Mouse (Mus musculus) natural killer cell, adult 2 months (primary cell): ENCODE measurements around the gene Tbx15.

Source experiments
- DNase-seq, 2 experiments: peaks; one replicate each; pipeline ENCODE4 v3.0.0; 2022; ENCODE audit warnings: low spot score in 2 of 2

Tbx15 gene

GRCm38 (mm10) chr3:99248831-99249550 is 8.8 kb downstream of the Tbx15 start:
- DNase-seq, result no peak

- no peak for DNase-seq
These were observed 9.3 kb downstream of the Tbx15 start for GRCm38 (mm10) chr3:99249551-99249870.

GRCm38 (mm10) chr3:99249906-99250305 is 9.7 kb downstream of the Tbx15 start:
- no peak for DNase-seq

DNA sequence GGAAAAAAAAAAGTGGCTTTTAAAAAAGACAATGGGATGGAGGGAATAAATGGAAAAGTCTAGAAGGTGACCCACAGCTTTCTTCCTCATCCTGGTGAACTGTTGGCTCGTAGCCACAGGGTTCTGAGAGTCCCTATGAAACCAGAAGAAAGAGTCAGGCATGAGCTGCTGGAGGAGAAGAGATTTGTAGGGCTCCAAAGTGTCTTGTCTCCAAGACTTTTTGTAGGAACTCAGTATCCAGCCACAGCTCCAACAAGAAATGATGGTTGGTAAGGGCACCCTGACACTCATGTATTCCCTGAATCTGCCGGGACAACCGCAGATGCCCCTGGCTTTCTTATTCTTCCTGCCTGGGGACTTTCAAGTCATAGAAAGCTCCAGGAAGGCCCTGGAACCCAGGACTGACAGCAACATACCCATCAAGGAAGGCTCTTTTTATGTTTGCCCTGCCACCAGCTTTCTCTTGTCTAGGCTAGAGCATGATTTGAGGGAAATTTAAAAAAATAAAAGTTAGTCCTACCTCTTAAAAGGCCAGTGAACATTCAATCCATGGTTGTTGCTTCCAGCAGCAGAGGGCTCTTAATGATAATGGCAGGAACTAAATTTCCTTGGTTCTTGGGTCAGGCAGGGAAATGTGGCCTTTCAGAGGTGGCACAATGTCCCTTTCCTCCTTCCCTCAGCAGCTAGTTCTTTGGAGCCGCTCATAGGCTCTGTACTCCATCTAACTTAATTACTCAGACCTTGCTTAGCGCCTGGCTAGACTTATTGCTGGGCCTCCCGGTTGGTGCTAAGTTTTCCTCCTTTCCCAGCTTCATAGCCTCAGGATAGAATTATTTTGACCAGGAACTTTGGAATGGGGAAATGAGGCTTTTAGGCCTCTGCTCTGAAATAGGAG is 11.3 kb downstream of the Tbx15 start:
- DNase-seq, result no peak

- no peak for DNase-seq
These were observed 12.4 kb downstream of the Tbx15 start for GRCm38 (mm10) chr3:99252461-99253091.

GRCm38 (mm10) chr3:99253092-99253488 is 12.9 kb downstream of the Tbx15 start:
- no peak for DNase-seq

DNA sequence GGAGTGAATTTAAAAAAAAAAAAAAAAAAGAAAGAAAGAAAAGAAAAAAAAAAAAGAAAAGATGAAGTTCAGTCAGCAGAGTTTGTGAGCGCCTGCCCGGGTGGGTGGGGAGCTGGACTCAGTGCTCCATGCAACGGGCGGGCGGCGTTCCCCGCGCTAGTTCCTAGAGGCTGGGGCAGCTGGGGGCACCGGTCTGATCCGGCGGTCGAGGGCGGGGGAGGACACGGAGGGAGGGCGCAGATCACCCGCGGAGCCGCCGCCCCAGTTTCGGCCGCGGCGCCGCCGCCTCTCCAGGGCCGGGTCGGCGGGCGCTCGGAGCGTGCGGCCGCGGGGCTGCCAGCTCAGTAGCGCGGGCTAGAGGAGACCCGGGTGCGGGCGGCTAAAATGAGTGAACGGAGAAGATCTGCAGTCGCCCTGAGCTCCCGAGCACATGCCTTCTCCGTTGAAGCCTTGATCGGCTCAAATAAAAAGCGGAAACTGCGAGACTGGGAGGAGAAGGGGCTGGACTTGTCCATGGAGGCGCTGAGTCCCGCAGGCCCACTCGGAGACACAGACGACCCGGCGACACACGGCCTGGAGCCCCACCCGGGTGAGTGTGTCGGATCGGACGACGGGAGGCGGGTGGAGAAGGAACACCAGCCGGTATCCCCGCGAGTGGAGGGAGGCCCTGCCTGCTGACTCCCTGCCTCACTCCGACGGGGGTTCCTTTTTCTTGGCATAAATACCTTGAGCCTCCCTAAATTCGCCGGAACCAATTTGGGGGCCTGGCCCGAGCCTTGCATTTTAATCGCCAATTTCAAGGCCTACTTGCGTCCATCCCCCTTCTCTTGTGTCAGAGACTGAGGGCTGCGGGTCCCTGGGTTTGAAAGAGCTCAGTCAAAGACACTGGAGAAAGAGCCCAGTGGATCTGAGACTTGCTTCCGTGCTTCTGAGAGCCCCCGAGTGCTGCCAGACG is 13.6 kb downstream of the Tbx15 start:
- no peak for DNase-seq

GRCm38 (mm10) chr3:99254559-99255151 is 14.5 kb downstream of the Tbx15 start:
- no peak for DNase-seq

DNA sequence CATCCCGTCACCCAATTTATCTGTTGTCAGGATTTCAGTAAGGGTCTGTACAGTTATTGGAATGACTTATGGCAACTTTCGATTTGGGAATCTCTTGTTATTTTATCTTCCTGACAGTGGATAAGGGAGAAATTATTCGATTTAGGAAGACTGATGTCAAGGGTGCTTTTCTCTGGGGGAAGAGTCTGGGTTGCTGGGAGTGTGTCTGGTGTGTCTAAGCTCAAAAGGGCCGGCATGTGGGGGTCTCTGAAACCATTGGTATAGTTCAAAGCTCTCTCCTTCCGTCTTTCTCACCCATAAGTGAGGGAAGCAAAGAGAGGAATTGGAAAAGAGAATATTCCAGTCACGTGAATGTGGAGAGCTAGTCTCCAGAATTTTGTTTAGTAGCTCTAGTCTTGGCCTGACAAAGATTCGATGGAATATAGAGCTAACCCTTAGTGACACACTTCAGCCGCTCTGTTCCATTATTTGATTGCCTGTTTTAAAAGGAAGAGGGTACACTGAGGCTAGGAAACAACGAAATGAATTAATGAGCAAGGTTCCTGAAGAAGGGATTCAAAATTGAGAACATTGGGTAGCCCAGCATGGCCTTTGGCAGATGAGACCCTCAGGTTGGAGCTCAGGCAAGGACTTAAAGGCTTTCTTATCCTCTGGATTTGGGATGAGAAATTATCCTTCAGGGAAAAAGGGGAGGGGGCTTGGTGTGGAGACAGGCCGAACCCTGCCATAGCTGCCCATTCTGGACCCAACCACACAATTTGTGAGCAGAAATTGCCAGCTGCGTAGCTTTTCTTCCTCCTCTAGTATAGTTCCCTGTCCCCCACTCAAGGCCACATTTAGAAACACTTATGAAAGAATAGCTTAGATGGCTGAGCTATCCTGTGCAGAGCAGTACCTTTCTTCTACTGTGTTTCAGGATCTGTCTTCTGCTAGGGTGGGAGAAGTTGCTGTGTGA is 15.5 kb downstream of the Tbx15 start:
- DNase-seq, result no peak

- DNase-seq, result no peak
These were observed 16.2 kb downstream of the Tbx15 start for GRCm38 (mm10) chr3:99256366-99256750.

- DNase-seq, result no peak
These were observed 16.6 kb downstream of the Tbx15 start for GRCm38 (mm10) chr3:99256766-99257165.

GRCm38 (mm10) chr3:99257586-99258577 is 17.7 kb downstream of the Tbx15 start:
- no peak for DNase-seq

DNA sequence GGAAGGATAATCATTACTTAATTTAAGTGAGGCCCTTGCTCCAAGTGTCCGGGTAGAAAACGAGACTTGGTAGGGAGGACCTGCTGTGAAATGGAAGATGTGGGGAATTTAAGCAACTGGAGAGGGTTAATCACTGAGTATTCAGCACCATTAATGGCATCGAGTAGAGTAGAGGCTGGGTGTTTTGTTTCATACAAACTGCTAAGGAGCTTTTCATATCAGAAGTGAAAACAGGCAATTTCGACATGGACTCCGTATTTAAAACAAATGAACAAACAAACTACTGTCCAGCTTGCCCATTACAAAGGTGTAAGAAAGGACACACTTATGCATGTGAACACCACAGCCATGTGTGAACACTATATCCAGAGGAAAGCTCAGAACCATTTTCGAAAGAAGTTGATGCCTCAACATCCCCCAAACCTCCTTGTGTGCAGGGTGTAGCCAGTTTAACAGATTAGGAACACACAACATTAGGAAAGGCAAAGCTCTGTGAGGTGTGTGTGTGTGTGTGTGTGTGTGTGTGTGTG is 19.6 kb downstream of the Tbx15 start:
- DNase-seq, result no peak

DNA sequence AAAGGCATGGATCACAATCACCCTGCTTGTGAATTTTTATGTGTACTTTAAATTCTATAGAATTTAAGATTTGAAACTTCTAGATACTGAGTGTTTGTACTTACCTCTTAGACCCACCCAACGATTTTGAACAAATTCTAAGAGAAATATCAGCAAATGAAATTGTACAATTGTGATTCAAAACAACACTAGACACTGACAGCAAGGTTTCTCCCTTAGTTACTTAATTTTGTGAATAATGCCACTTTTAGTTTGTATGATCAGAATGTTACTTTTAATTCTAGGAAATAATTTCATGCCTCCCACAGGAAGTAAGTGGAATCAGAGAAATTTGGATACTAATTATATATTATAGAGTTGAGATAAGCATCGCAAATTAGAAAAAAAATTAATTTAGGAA is 20.2 kb downstream of the Tbx15 start:
- DNase-seq, result no peak

GRCm38 (mm10) chr3:99261371-99261791 is 21.2 kb downstream of the Tbx15 start:
- no peak for DNase-seq

- no peak for DNase-seq
These were observed 21.8 kb downstream of the Tbx15 start for GRCm38 (mm10) chr3:99261986-99262385.

DNA sequence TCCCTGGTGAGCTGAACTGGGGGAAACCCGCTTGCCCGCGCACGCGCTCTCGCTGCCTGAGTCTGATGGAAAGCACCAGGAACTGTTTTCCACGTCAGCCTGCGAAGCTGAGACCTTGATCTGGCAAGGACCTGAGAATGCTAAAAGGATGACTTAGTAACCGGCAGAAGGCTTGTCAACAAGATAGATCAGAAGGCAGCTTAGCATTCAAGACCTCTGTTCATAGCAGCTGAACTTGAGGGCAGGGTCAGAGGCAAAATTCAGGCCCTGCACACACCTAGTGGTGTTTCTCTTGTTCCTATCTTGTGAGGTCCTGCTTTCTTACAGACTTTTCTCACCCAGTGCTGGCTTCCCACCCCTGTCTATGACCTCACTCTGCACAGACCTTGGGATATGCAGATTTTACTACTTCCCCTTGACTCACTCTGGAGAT is 23.3 kb downstream of the Tbx15 start:
- DNase-seq, result no peak

- DNase-seq, result no peak
These were observed 24.5 kb downstream of the Tbx15 start for GRCm38 (mm10) chr3:99264695-99265094.
